Mouse (Mus musculus) stomach, embryonic 15.5 days (tissue): ENCODE data around the gene Zfp523. TPM values are rescaled to one million over a fixed set of nuclear protein-coding genes. Genes with fewer than 3 reads are reported as not detected.

ENCODE experiments used
- ATAC-seq: fragments of 200-750 bp; cut with Nextera tagmentation; 2 replicates; pipeline ENCODE4 v1.8.0; 2017; ENCODE audit warnings: low read depth, moderate number of reproducible peaks, moderate TSS enrichment; ENCODE audit not compliant: insufficient read depth, low FRiP score
- H3K27ac ChIP-seq: fragments of 300-500 bp; sonication (generic); 2 replicates; pipeline ENCODE4 v1.5.1; 2015; ENCODE audit warnings: mild to moderate bottlenecking, inconsistent platforms
- H3K27me3 ChIP-seq: fragments of 300-500 bp; sonication (generic); replicated peaks from 2 replicates; pipeline ENCODE4 v1.6.1; 2015; ENCODE audit warnings: inconsistent platforms
- H3K36me3 ChIP-seq: fragments of 300-500 bp; sonication (generic); 2 replicates; pipeline ENCODE4 v1.6.1; 2015; ENCODE audit warnings: inconsistent platforms
- H3K4me1 ChIP-seq: fragments of 300-500 bp; sonication (generic); 2 replicates; pipeline ENCODE4 v1.6.1; 2015; ENCODE audit warnings: inconsistent platforms
- H3K4me2 ChIP-seq: fragments of 300-500 bp; sonication (generic); 2 replicates; pipeline ENCODE4 v1.6.1; 2015; ENCODE audit warnings: mild to moderate bottlenecking, inconsistent platforms
- H3K4me3 ChIP-seq: fragments of 300-500 bp; sonication (generic); replicated peaks from 2 replicates; pipeline ENCODE4 v1.5.1; 2015; ENCODE audit warnings: inconsistent platforms
- H3K9ac ChIP-seq: fragments of 300-500 bp; sonication (generic); 2 replicates; pipeline ENCODE4 v1.6.1; 2015; ENCODE audit warnings: inconsistent platforms
- H3K9me3 ChIP-seq: fragments of 300-500 bp; sonication (generic); 2 replicates; pipeline ENCODE4 v1.6.1; 2016; ENCODE audit warnings: inconsistent platforms
- WGBS: fragments of 180-500 bp; shearing (Covaris S2); methylation state at CpG from one replicate; pipeline ENCODE4 v1.1.7; 2015; 5-methylcytosine and 5-hydroxymethylcytosine counted together
- polyA plus RNA-seq: library from polyadenylated mRNA; unstranded; fragments of >200 nt; fragmentation: Nextera tagmentation; extraction: Ambion mirVana; gene quantifications from 2 replicates; pipeline ENCODE4 v1.2.1, GENCODE M21; 2015

The Zfp523 gene
- polyA plus RNA-seq, 1 experiment from 2014 or later: 28.1 TPM

GRCm38 (mm10) chr17:28251579-28252280 lies 74.8 kb downstream of the Zfp523 start:
- no peaks in the 10 kb centered on the region for H3K9me3 ChIP-seq
- H3K4me3 ChIP-seq: no peak overlapping the region
- no peak overlapping the region for H3K9ac ChIP-seq
- H3K4me1 ChIP-seq: peaks cover 30% of the 10 kb centered on the region
- peaks cover 5% of the 10 kb centered on the region; the same call in 1 of the 2 replicates for H3K36me3 ChIP-seq
- peak overlapping the region; percentile 51 for H3K27ac ChIP-seq
- no peak for ATAC-seq
- H3K4me2 ChIP-seq: no peak overlapping the region
- H3K27me3 ChIP-seq: no peaks in the 10 kb centered on the region
- WGBS: 77% methylated on average over 12 of the region's 12 CpGs

GRCm38 (mm10) chr17:28252281-28252648 lies 75.3 kb downstream of the Zfp523 start:
- Histone ChIP-seq H3K9ac (no peak overlapping the region), H3K4me1 (peaks cover 36% of the 10 kb centered on the region)
- WGBS: 85% methylated on average over 5 of the region's 5 CpGs

GRCm38 (mm10) chr17:28253216-28253615 lies 76.3 kb downstream of the Zfp523 start:
- 60% methylated on average over 7 of the region's 7 CpGs for WGBS
- H3K4me3 ChIP-seq: no peak overlapping the region
- H3K4me1 ChIP-seq: peaks cover 40% of the 10 kb centered on the region
- ATAC-seq: peak; percentile 82
- H3K4me2 ChIP-seq: no peak overlapping the region
- H3K27me3 ChIP-seq: no peaks in the 10 kb centered on the region
- H3K27ac ChIP-seq: no peak overlapping the region
- H3K9ac ChIP-seq: no peak overlapping the region
- no peaks in the 10 kb centered on the region for H3K9me3 ChIP-seq
- 0 out of 2 replicates have a peak, but pooled peaks cover 5% of the 10 kb centered on the region for H3K36me3 ChIP-seq

More at GRCm38 (mm10) chr17:28252281-28252648, 75.3 kb downstream of the Zfp523 start:
- H3K9me3 ChIP-seq: no peaks in the 10 kb centered on the region
- H3K4me2 ChIP-seq: no peak overlapping the region
- H3K27ac ChIP-seq: peak overlapping the region; percentile 51; the same call in 1 of the 2 replicates
- peaks cover 5% of the 10 kb centered on the region; the same call in 1 of the 2 replicates for H3K36me3 ChIP-seq
- H3K27me3 ChIP-seq: no peaks in the 10 kb centered on the region
- no peak for ATAC-seq
- H3K4me3 ChIP-seq: no peak overlapping the region

GRCm38 (mm10) chr17:28254804-28255203 lies 77.9 kb downstream of the Zfp523 start:
- Histone ChIP-seq H3K27ac (no peak overlapping the region), H3K9me3 (no peaks in the 10 kb centered on the region), H3K36me3 (0 out of 2 replicates have a peak, but pooled peaks cover 5% of the 10 kb centered on the region), H3K4me3 (no peak overlapping the region), H3K4me1 (peaks cover 36% of the 10 kb centered on the region), H3K4me2 (no peak overlapping the region), H3K27me3 (no peaks in the 10 kb centered on the region), H3K9ac (no peak overlapping the region)
- no peak for ATAC-seq
- 65% methylated on average over 4 of the region's 4 CpGs for WGBS

Other genes starting within 250 kb of the Zfp523 start
- gene Tcp11, start 96.5 kb upstream of the Zfp523 start, polyA plus RNA-seq: 2.2 and 2.8 TPM in 2 replicates
- gene Scube3, start 35.0 kb upstream of the Zfp523 start, polyA plus RNA-seq: 1.6 and 2.4 TPM in 2 replicates
- 9.6 and 10.0 TPM in 2 replicates for gene Def6, start 30.6 kb downstream of the Zfp523 start, polyA plus RNA-seq
- 3.3 and 4.6 TPM in 2 replicates for gene Ppard, start 55.6 kb downstream of the Zfp523 start, polyA plus RNA-seq
- 26.9 and 29.9 TPM in 2 replicates for gene Fance, start 136.4 kb downstream of the Zfp523 start, polyA plus RNA-seq
- gene Rpl10a, start 151.3 kb downstream of the Zfp523 start, polyA plus RNA-seq: 490 and 616 TPM in 2 replicates
- gene Tead3, start 173.7 kb downstream of the Zfp523 start, polyA plus RNA-seq: 11.5 and 12.0 TPM in 2 replicates
- gene Tulp1, start 188.1 kb downstream of the Zfp523 start, polyA plus RNA-seq: 4.2 and 5.0 TPM in 2 replicates